Mouse (Mus musculus) right cerebral cortex, postnatal 14 days (tissue): ENCODE results near the gene Tgif2lx1.
"Not testable (repeated sequence)": the region's sequence is repeated elsewhere in the genome, so short reads cannot be mapped to it uniquely, and the experiment has no call there.

Experiments
- DNase-seq: peaks from one replicate; pipeline ENCODE4 v3.0.0; 2022

Gene Tgif2lx1

DNA sequence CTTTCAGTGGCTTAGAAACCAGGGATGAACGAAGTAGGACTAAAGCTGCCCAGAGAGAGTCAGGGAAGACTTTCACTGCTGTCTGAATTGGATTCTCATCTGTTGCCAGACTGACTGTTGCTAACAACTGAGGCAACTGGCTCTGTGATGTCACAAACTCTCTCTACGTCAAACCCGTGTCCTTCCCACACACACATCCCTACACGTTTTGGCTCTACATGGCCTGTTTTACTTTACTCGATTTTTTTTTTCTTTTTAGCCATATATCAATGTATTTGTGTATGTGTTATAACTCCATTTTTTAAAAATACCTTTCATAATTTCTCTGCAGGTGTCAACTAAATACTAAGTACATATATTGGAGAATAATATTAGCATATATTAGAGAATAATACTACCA, at the start of gene Tgif2lx1:
Gene Tgif2lx1 (minus strand): TSS at position 101 of the 400 bp plus-strand sequence.
- not testable (repeated sequence) for DNase-seq
